Mouse (Mus musculus): ENCODE results near the gene Elf2. TPM values are rescaled to one million over a fixed set of nuclear protein-coding genes. Genes with fewer than 3 reads are reported as not detected.

The Elf2 gene
- total and polyA plus RNA-seq, 3 experiments = 31.2 to 41.2 (median 32.2) TPM

DNA sequence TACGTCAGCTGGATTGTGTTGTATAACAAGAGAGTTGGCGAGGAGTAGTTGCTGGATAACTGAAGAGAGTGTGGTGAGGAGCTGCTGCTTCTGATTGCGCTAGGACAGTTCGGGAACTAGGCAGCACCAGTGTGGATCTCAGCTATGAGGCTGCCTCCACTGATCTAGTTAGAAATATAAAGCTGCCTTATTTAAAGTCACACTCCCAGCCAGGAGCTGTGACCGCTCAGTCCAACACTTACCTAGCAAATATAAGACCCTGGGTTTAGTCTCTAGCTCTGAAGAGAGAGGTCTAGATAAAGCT, 105.8 kb downstream of the Elf2 start:
- Histone ChIP-seq H3K27ac (ENCODE audit: insufficient read depth, low read depth) (no peak overlapping the region), H3K9me3 (replicated peaks; ENCODE audit: low read length) (no peaks in the 10 kb centered on the region), H3K9ac (ENCODE audit: insufficient read depth, low read depth) (no peak overlapping the region), H3K27me3 (replicated peaks) (no peaks in the 10 kb centered on the region), H3K4me1 (ENCODE audit: control insufficient read depth in 1 of 2, insufficient read depth in 2 of 2) (peaks cover 2 to 10% of the 10 kb centered on the region in 2 experiments; a peak in 2 of 4 replicates), H3K79me2 (replicated peaks; ENCODE audit: control insufficient read depth, extremely low read depth, insufficient read depth, poor library complexity, severe bottlenecking) (peaks cover 6% of the 10 kb centered on the region), H3K4me2 (ENCODE audit: insufficient read depth, low read depth, poor library complexity, severe bottlenecking) (no peak overlapping the region), H3K36me3 (replicated peaks in 1 of 2; ENCODE audit: control insufficient read depth in 1 of 2, insufficient read depth in 1 of 2, low read length in 1 of 2) (peaks cover 2 to 62% of the 10 kb centered on the region in 2 experiments), H3K4me3 (replicated peaks in 1 of 3; ENCODE audit: low read depth in 2 of 3, low read length in 2 of 3, poor library complexity in 1 of 3) (no peak overlapping the region)
- in situ Hi-C loops (cut with MboI; ENCODE audit: low pct_ligation_motif_present, low pct_unique_long_range_greater_than_20kb, low sequenced_read_pairs) (loop anchor here (10.0 kb wide), 2 partner anchors 50 to 130 kb away; no protein-coding TSS in a partner anchor), dilution Hi-C loops (cut with MboI; ENCODE audit: extremely low pct_ligation_motif_present, extremely low pct_unique_long_range_greater_than_20kb, low sequenced_read_pairs) (no loop called here)
- TF ChIP-seq USF2 (conservative IDR thresholded peaks at IDR 0.05; ENCODE audit: low read depth, low read length) (no peak), ZMIZ1 (IDR thresholded peaks at IDR 0.05; ENCODE audit: low read depth, low read length) (no peak), SIN3A (IDR thresholded peaks at IDR 0.05; ENCODE audit: low read length) (no peak), TCF12 (IDR thresholded peaks at IDR 0.05; ENCODE audit: low read depth, low read length) (no peak), MXI1 (IDR thresholded peaks at IDR 0.05; ENCODE audit: low read depth, low read length) (no peak), HCFC1 (IDR thresholded peaks at IDR 0.05; ENCODE audit: low read depth, low read length) (no peak), POLR2A (IDR thresholded peaks at IDR 0.05; ENCODE audit: low read depth, low read length) (no peak), MEF2A (IDR thresholded peaks at IDR 0.05; ENCODE audit: borderline replicate concordance, low read depth, low read length) (no peak), CHD1 (IDR thresholded peaks at IDR 0.05; ENCODE audit: low read depth, low read length) (no peak), POLR2AphosphoS2 (IDR thresholded peaks at IDR 0.05; ENCODE audit: low read depth, low read length) (no peak), UBTF (IDR thresholded peaks at IDR 0.05; ENCODE audit: low read depth, low read length) (no peak), TBP (conservative IDR thresholded peaks at IDR 0.05; ENCODE audit: low read depth, low read length) (no peak), USF1 (IDR thresholded peaks at IDR 0.05; ENCODE audit: low read depth, low read length) (no peak), RAD21 (IDR thresholded peaks at IDR 0.05; ENCODE audit: low read depth, low read length) (no peak), RCOR1 (conservative IDR thresholded peaks at IDR 0.05; ENCODE audit: low read depth, low read length) (no peak), ETS1 (conservative IDR thresholded peaks at IDR 0.05; ENCODE audit: low read depth, low read length) (no peak), BHLHE40 (IDR thresholded peaks at IDR 0.05; ENCODE audit: low read depth, low read length) (no peak), IRF4 (IDR thresholded peaks at IDR 0.05; ENCODE audit: low read depth, low read length) (no peak)
- no peak for DNase-seq (ENCODE audit: extremely low read depth)

- dilution Hi-C loops (cut with MboI; ENCODE audit: extremely low pct_ligation_motif_present, extremely low pct_unique_long_range_greater_than_20kb, low sequenced_read_pairs) (no loop called here), in situ Hi-C loops (cut with MboI; ENCODE audit: low pct_ligation_motif_present, low pct_unique_long_range_greater_than_20kb, low sequenced_read_pairs) (loop anchor here (10.0 kb wide), 2 partner anchors 51 to 131 kb away; no protein-coding TSS in a partner anchor)
- H3K79me2 ChIP-seq (replicated peaks; ENCODE audit: control insufficient read depth, extremely low read depth, insufficient read depth, poor library complexity, severe bottlenecking) = peaks cover 6% of the 10 kb centered on the region
- peaks cover 2 to 61% of the 10 kb centered on the region in 2 experiments for H3K36me3 ChIP-seq (replicated peaks in 1 of 2; ENCODE audit: control insufficient read depth in 1 of 2, insufficient read depth in 1 of 2, low read length in 1 of 2)
- H3K27me3 ChIP-seq (replicated peaks) = no peaks in the 10 kb centered on the region
- H3K4me2 ChIP-seq (ENCODE audit: insufficient read depth, low read depth, poor library complexity, severe bottlenecking) = no peak overlapping the region
- peaks cover 2 to 10% of the 10 kb centered on the region in 2 experiments; a peak in 2 of 4 replicates for H3K4me1 ChIP-seq (ENCODE audit: control insufficient read depth in 1 of 2, insufficient read depth in 2 of 2)
- peak; percentile 77 for DNase-seq (ENCODE audit: extremely low read depth)
- H3K9me3 ChIP-seq (replicated peaks; ENCODE audit: low read length) = no peaks in the 10 kb centered on the region
- H3K9ac ChIP-seq (ENCODE audit: insufficient read depth, low read depth) = no peak overlapping the region
- H3K4me3 ChIP-seq (replicated peaks in 1 of 3; ENCODE audit: low read depth in 2 of 3, low read length in 2 of 3, poor library complexity in 1 of 3) = no peak overlapping the region
- no peak overlapping the region for H3K27ac ChIP-seq (ENCODE audit: insufficient read depth, low read depth)
- TF ChIP-seq ZC3H11A (IDR thresholded peaks at IDR 0.05; ENCODE audit: low read depth, low read length) = peak; percentile 37; the same call in 1 of the 2 replicates
- TF ChIP-seq TCF12 (IDR thresholded peaks at IDR 0.05; ENCODE audit: low read depth, low read length) = 0 out of 2 replicates have a peak, but pooled peaks have one; percentile 20
- peak; percentile 88 for TF ChIP-seq SMC3 (IDR thresholded peaks at IDR 0.05; ENCODE audit: low read depth, low read length)
- TF ChIP-seq NELFE (IDR thresholded peaks at IDR 0.05; ENCODE audit: low read depth, low read length) = peak; percentile 34; the same call in 1 of the 2 replicates
- TF ChIP-seq MYC (IDR thresholded peaks at IDR 0.05; ENCODE audit: low read depth, low read length) = peak; percentile 41; the same call in 1 of the 2 replicates
- no peak for TF ChIP-seq PAX5 (IDR thresholded peaks at IDR 0.05; ENCODE audit: low read length)
- TF ChIP-seq IRF4 (IDR thresholded peaks at IDR 0.05; ENCODE audit: low read depth, low read length) = peak; percentile 10; the same call in 1 of the 2 replicates
- TF ChIP-seq CTCF (conservative IDR thresholded peaks at IDR 0.05 in 1 of 2, IDR thresholded peaks at IDR 0.05 in 1 of 2; ENCODE audit: low read depth in 2 of 2, low read length in 2 of 2) = peak; percentile 93
- TF ChIP-seq RAD21 (IDR thresholded peaks at IDR 0.05; ENCODE audit: low read depth, low read length) = peak; percentile 91
- no peak for TF ChIP-seq ZNF384 (IDR thresholded peaks at IDR 0.05; ENCODE audit: low read depth, low read length)
- no peak for TF ChIP-seq TBP (conservative IDR thresholded peaks at IDR 0.05; ENCODE audit: low read depth, low read length)
- no peak for TF ChIP-seq ETS1 (conservative IDR thresholded peaks at IDR 0.05; ENCODE audit: low read depth, low read length)
- TF ChIP-seq MAX (IDR thresholded peaks at IDR 0.05; ENCODE audit: low read length) = 0 out of 2 replicates have a peak, but pooled peaks have one; percentile 25
- TF ChIP-seq KAT2A (IDR thresholded peaks at IDR 0.05; ENCODE audit: insufficient replicate concordance, low read length) = no peak
Measured at GRCm38 (mm10) chr3:51233918-51234751, 106.3 kb downstream of the Elf2 start.
